Mouse (Mus musculus): Measurements from ENCODE around the gene Epgn. TPM values are rescaled to one million over a fixed set of nuclear protein-coding genes. Genes with fewer than 3 reads are reported as not detected.

Gene Epgn
- polyA plus RNA-seq, 1 experiment from 2014 or later = not detected

GRCm38 (mm10) chr5:91048397-91048796 is 21.1 kb downstream of the Epgn start:
- Histone ChIP-seq H3K79me2 (ENCODE audit: inconsistent target) (no peaks in the 10 kb centered on the region), H3K27ac (no peak overlapping the region), H3K36me3 (ENCODE audit: inconsistent target) (no peaks in the 10 kb centered on the region), H3K4me3 (ENCODE audit: inconsistent target) (no peak overlapping the region)
- WGBS (ENCODE audit: missing documents) = 91% methylated on average over 8 of the region's 8 CpGs

DNA sequence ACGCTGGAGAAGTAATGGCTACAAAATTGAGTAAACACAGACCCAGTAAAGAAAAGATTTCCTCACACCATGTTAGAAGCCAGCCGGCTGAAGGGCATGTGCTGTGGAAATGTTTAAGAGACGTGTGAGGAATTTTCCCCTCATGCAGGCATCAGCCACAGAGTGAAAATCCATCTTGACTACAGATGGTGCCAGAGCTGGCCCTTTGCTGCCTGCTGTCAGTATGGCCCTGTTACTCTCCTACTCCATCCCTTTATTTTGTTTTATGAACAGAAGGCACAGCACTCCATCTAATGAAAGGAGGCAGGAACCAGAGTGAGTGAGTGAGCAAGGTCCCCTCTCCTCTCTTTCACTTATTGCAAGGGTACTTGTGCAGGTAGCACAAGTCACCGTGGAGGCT is 45.1 kb downstream of the Epgn start:
- WGBS (ENCODE audit: missing documents) = 87% methylated on average over 4 of the region's 4 CpGs
- no peaks in the 10 kb centered on the region for H3K79me2 ChIP-seq (ENCODE audit: inconsistent target)
- no peak overlapping the region for H3K4me3 ChIP-seq (ENCODE audit: inconsistent target)
- no peaks in the 10 kb centered on the region for H3K36me3 ChIP-seq (ENCODE audit: inconsistent target)
- no peak overlapping the region for H3K27ac ChIP-seq

- Histone ChIP-seq H3K36me3 (ENCODE audit: inconsistent target) (no peaks in the 10 kb centered on the region), H3K27ac (no peak overlapping the region), H3K4me3 (ENCODE audit: inconsistent target) (no peak overlapping the region), H3K79me2 (ENCODE audit: inconsistent target) (no peaks in the 10 kb centered on the region)
- WGBS (ENCODE audit: missing documents) = 20% methylated on average over 8 of the region's 8 CpGs
These were observed 46.4 kb downstream of the Epgn start for GRCm38 (mm10) chr5:91073626-91074025.

DNA sequence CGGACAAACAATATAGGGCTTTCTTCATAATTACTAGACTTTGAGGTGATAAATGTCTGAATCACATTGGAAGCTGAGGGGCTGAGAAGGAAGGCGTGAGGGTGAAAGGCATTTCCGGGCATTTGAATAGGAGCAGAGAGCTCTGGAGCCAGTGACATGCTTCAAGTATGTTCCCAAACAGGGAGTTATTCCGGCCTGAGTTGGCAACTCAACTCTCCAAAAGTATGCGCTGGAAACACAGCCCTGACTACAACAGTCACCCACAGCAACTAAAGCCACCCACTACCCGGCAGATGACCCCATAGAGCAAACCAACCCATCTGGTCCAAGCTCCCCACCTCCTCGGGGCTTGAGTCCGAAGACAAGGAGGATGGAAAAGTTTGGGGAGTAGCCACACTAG is 46.8 kb downstream of the Epgn start:
- no peak overlapping the region for H3K27ac ChIP-seq
- no peaks in the 10 kb centered on the region for H3K36me3 ChIP-seq (ENCODE audit: inconsistent target)
- no peak overlapping the region for H3K4me3 ChIP-seq (ENCODE audit: inconsistent target)
- WGBS (ENCODE audit: missing documents) = 33% methylated on average over 8 of the region's 8 CpGs
- no peaks in the 10 kb centered on the region for H3K79me2 ChIP-seq (ENCODE audit: inconsistent target)

DNA sequence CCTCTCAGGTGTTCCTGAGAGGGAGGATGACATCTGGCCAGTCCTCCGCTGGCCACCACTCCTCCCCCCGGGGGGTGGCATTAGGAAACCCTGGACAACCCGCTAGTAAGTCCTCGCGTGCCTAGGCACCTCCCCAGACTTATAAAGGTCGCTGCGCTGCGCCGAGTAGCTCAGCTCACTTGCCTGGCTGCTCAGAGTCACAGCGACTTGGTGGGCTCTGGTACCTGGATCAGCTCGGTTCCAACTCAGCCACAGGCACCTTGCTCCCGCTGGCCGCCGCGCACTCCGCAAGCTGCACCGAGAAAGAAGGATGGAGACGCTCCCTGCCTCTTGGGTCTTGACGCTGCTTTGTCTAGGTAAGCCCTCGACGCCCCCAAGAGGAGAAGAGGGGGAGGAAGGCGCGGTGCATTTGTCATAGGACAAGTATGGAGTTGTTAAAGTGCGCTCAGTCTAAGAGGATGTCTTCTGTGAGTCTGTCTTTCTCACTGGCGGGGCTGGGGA is 47.2 kb downstream of the Epgn start, which contains the start of gene Ereg:
Ereg (plus strand) TSS at position 173 of the 501 bp plus-strand sequence.
- 4% methylated on average over 25 of the region's 25 CpGs for WGBS (ENCODE audit: missing documents)
- H3K36me3 ChIP-seq (ENCODE audit: inconsistent target) = no peaks in the 10 kb centered on the region
- H3K4me3 ChIP-seq (ENCODE audit: inconsistent target) = no peak within 1 kb of the TSS
- H3K27ac ChIP-seq = no peak within 1 kb of the TSS
- no peaks in the 10 kb centered on the region for H3K79me2 ChIP-seq (ENCODE audit: inconsistent target)

- WGBS (ENCODE audit: missing documents) = 33% methylated on average over 1 of the region's 1 CpGs
- Histone ChIP-seq H3K36me3 (ENCODE audit: inconsistent target) (no peaks in the 10 kb centered on the region), H3K79me2 (ENCODE audit: inconsistent target) (no peaks in the 10 kb centered on the region), H3K4me3 (ENCODE audit: inconsistent target) (no peak overlapping the region), H3K27ac (no peak overlapping the region)
These were observed 47.8 kb downstream of the Epgn start for GRCm38 (mm10) chr5:91075021-91075420.

- 33% methylated on average over 5 of the region's 5 CpGs for WGBS (ENCODE audit: missing documents)
- Histone ChIP-seq H3K27ac (no peak overlapping the region), H3K4me3 (ENCODE audit: inconsistent target) (no peak overlapping the region), H3K36me3 (ENCODE audit: inconsistent target) (no peaks in the 10 kb centered on the region), H3K79me2 (ENCODE audit: inconsistent target) (no peaks in the 10 kb centered on the region)
These were observed 55.8 kb downstream of the Epgn start for GRCm38 (mm10) chr5:91083016-91083415.

Other genes with a start within 250 kb of the Epgn start
- gene Cxcl3, start 241.4 kb upstream of the Epgn start, polyA plus RNA-seq (2018) = 0.20 to 0.48 TPM (median 0.37 TPM) in 3 replicates
- not detected in 3 replicates for gene Cxcl15, start 232.9 kb upstream of the Epgn start, polyA plus RNA-seq (2018)
- 2.8 to 6.2 TPM (median 2.9 TPM) in 3 replicates for gene Cxcl1, start 136.2 kb upstream of the Epgn start, polyA plus RNA-seq (2018)
- gene Cxcl2, start 123.6 kb upstream of the Epgn start, polyA plus RNA-seq (2018) = 8.1 to 14.6 TPM (median 10.7 TPM) in 3 replicates
- 5.7 to 11.4 TPM (median 6.0 TPM) in 3 replicates for gene Mthfd2l, start 96.3 kb upstream of the Epgn start, polyA plus RNA-seq (2018)
- gene Ereg, start 47.2 kb downstream of the Epgn start, polyA plus RNA-seq (2018) = not detected in 3 replicates
- not detected in 3 replicates for gene Areg, start 112.1 kb downstream of the Epgn start, polyA plus RNA-seq (2018)